Mouse (Mus musculus) T-helper 17 cell (primary cell): ENCODE measurements around the gene Enox1.
"Not testable (repeated sequence)": the region's sequence is repeated elsewhere in the genome, so short reads cannot be mapped to it uniquely, and the experiment has no call there.

Source experiments
- in situ Hi-C, 2 experiments: fragments of 300-600 bp; cut with MboI, MseI; formaldehyde crosslinking; loops; 1 replicate in 1 of 2; 2 replicates in 1 of 2; pipeline ENCODE4 v1.15.1; 2025; ENCODE audit warnings: high pct_unique_total_duplicates in 2 of 2

Gene Enox1

GRCm38 (mm10) chr14:77156222-77156910, at the start of gene Enox1:
Enox1 (plus strand) TSS chr14:77156763.
- in situ Hi-C loops: no loop called here

GRCm38 (mm10) chr14:77110622-77111021, 45.9 kb upstream of the Enox1 start:
- in situ Hi-C loops: not testable (repeated sequence)

GRCm38 (mm10) chr14:77130612-77131011, 26.0 kb upstream of the Enox1 start:
- in situ Hi-C loops: loop anchor here in 1 of 2 experiments (25.0 kb wide), 1 partner anchor 807 kb away; no protein-coding TSS in a partner anchor

- in situ Hi-C loops: loop anchor here in 1 of 2 experiments (25.0 kb wide), 1 partner anchor 800 kb away; no protein-coding TSS in a partner anchor
These were observed 19.6 kb upstream of the Enox1 start for GRCm38 (mm10) chr14:77136936-77137335.

- in situ Hi-C loops: loop anchor here (5.0 to 25.0 kb wide), 3 partner anchors 786 to 1123 kb away; no protein-coding TSS in a partner anchor
These were observed 15.0 kb upstream of the Enox1 start for GRCm38 (mm10) chr14:77141324-77142282.

- in situ Hi-C loops: loop anchor here (10.0 to 25.0 kb wide), 2 partner anchors 792 to 1120 kb away; no protein-coding TSS in a partner anchor
These were observed 11.5 kb upstream of the Enox1 start for GRCm38 (mm10) chr14:77145103-77145502.

- in situ Hi-C loops: loop anchor here (10.0 to 25.0 kb wide), 2 partner anchors 790 to 1117 kb away; no protein-coding TSS in a partner anchor
These were observed 8.9 kb upstream of the Enox1 start for GRCm38 (mm10) chr14:77147635-77148034.

- in situ Hi-C loops: no loop called here
These were observed 6.0 kb upstream of the Enox1 start for GRCm38 (mm10) chr14:77150556-77150955.

GRCm38 (mm10) chr14:77151431-77151830, 5.1 kb upstream of the Enox1 start:
- in situ Hi-C loops: no loop called here

- in situ Hi-C loops: no loop called here
These were observed 445 bp downstream of the Enox1 start for GRCm38 (mm10) chr14:77156911-77157504.

- in situ Hi-C loops: no loop called here
These were observed 945 bp downstream of the Enox1 start for GRCm38 (mm10) chr14:77157505-77157911.

GRCm38 (mm10) chr14:77159397-77159796, 2.8 kb downstream of the Enox1 start:
- in situ Hi-C loops: no loop called here

GRCm38 (mm10) chr14:77162496-77162895, 5.9 kb downstream of the Enox1 start:
- in situ Hi-C loops: no loop called here

GRCm38 (mm10) chr14:77164396-77164795, 7.8 kb downstream of the Enox1 start:
- in situ Hi-C loops: no loop called here

GRCm38 (mm10) chr14:77168161-77168560, 11.6 kb downstream of the Enox1 start:
- in situ Hi-C loops: no loop called here

- in situ Hi-C loops: no loop called here
These were observed 17.9 kb downstream of the Enox1 start for GRCm38 (mm10) chr14:77174491-77174890.

- in situ Hi-C loops: no loop called here
These were observed 18.4 kb downstream of the Enox1 start for GRCm38 (mm10) chr14:77174931-77175330.

GRCm38 (mm10) chr14:77180241-77180640, 23.7 kb downstream of the Enox1 start:
- in situ Hi-C loops: no loop called here

- in situ Hi-C loops: no loop called here
These were observed 24.3 kb downstream of the Enox1 start for GRCm38 (mm10) chr14:77180753-77181374.

GRCm38 (mm10) chr14:77183491-77183890, 26.9 kb downstream of the Enox1 start:
- in situ Hi-C loops: no loop called here

GRCm38 (mm10) chr14:77190158-77190557, 33.6 kb downstream of the Enox1 start:
- in situ Hi-C loops: no loop called here
